Mouse (Mus musculus): ENCODE results near the gene Serpinb7. TPM values are rescaled to one million over a fixed set of nuclear protein-coding genes. Genes with fewer than 3 reads are reported as not detected.

Serpinb7 gene
- polyA plus RNA-seq, 1 experiment from 2014 or later: not detected

DNA sequence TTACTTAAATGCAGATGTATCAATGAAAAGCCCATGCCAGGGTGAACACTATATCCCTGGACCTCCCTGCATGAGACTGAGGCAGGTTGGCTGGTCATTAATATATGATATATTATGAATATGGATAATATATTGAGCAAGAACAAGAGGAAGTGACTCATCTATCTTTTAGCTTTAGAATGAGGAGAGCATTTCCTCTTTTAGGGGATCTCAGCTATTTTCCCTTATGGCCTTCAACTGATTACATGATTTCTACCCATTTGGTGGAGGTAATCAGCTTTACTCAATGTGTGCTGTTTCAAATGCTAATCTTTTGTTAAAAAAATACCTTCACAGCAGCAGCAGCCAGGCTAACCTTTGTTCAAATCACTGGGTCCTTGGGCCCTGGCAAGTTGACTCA, 18.0 kb upstream of the Serpinb7 start:
- Histone ChIP-seq H3K4me1 (replicated peaks; ENCODE audit: control insufficient read depth, insufficient read depth, low read length) (no peaks in the 10 kb centered on the region), H3K9ac (ENCODE audit: low read length) (no peak overlapping the region), H3K27ac (ENCODE audit: low read depth, low read length) (no peak overlapping the region), H3K27me3 (ENCODE audit: control insufficient read depth, insufficient read depth, low read length) (no peaks in the 10 kb centered on the region), H3K36me3 (ENCODE audit: control insufficient read depth, insufficient read depth, low read length) (no peaks in the 10 kb centered on the region), H3K9me3 (ENCODE audit: control insufficient read depth, low read length) (no peaks in the 10 kb centered on the region), H3K4me3 (ENCODE audit: low read depth, low read length) (no peak overlapping the region), H3K4me2 (ENCODE audit: low read depth, low read length, severe bottlenecking) (no peak overlapping the region)
- DNase-seq (ENCODE audit: low spot score) (no peak), ATAC-seq (replicated peaks; ENCODE audit: low FRiP score) (no peak)

GRCm38 (mm10) chr1:107382404-107382803, 17.1 kb upstream of the Serpinb7 start:
- no peak for ATAC-seq (replicated peaks; ENCODE audit: low FRiP score)
- WGBS: 94% methylated on average over 1 of the region's 1 CpGs

GRCm38 (mm10) chr1:107384532-107384931, 14.9 kb upstream of the Serpinb7 start:
- no peaks in the 10 kb centered on the region for H3K9me3 ChIP-seq (ENCODE audit: control insufficient read depth, low read length)
- no peak overlapping the region for H3K27ac ChIP-seq (ENCODE audit: low read depth, low read length)
- no peak overlapping the region for H3K4me2 ChIP-seq (ENCODE audit: low read depth, low read length, severe bottlenecking)
- no peak for ATAC-seq (replicated peaks; ENCODE audit: low FRiP score)
- no peak for DNase-seq (ENCODE audit: low spot score)
- no peaks in the 10 kb centered on the region for H3K36me3 ChIP-seq (ENCODE audit: control insufficient read depth, insufficient read depth, low read length)
- H3K9ac ChIP-seq (ENCODE audit: low read length): no peak overlapping the region
- no peaks in the 10 kb centered on the region for H3K27me3 ChIP-seq (ENCODE audit: control insufficient read depth, insufficient read depth, low read length)
- WGBS: 91% methylated on average over 9 of the region's 9 CpGs
- no peak overlapping the region for H3K4me3 ChIP-seq (ENCODE audit: low read depth, low read length)
- H3K4me1 ChIP-seq (replicated peaks; ENCODE audit: control insufficient read depth, insufficient read depth, low read length): no peaks in the 10 kb centered on the region

More at GRCm38 (mm10) chr1:107382404-107382803, 17.1 kb upstream of the Serpinb7 start:
- H3K4me2 ChIP-seq (ENCODE audit: low read depth, low read length, severe bottlenecking): no peak overlapping the region
- no peaks in the 10 kb centered on the region for H3K27me3 ChIP-seq (ENCODE audit: control insufficient read depth, insufficient read depth, low read length)
- no peak overlapping the region for H3K4me3 ChIP-seq (ENCODE audit: low read depth, low read length)
- H3K9ac ChIP-seq (ENCODE audit: low read length): no peak overlapping the region
- H3K4me1 ChIP-seq (replicated peaks; ENCODE audit: control insufficient read depth, insufficient read depth, low read length): no peaks in the 10 kb centered on the region
- H3K27ac ChIP-seq (ENCODE audit: low read depth, low read length): no peak overlapping the region
- DNase-seq (ENCODE audit: low spot score): no peak
- H3K9me3 ChIP-seq (ENCODE audit: control insufficient read depth, low read length): no peaks in the 10 kb centered on the region
- H3K36me3 ChIP-seq (ENCODE audit: control insufficient read depth, insufficient read depth, low read length): no peaks in the 10 kb centered on the region

GRCm38 (mm10) chr1:107389753-107390152, 9.7 kb upstream of the Serpinb7 start:
- WGBS: 87% methylated on average over 2 of the region's 2 CpGs
- DNase-seq (ENCODE audit: low spot score): no peak
- Histone ChIP-seq H3K27me3 (ENCODE audit: control insufficient read depth, insufficient read depth, low read length) (no peaks in the 10 kb centered on the region), H3K27ac (ENCODE audit: low read depth, low read length) (no peak overlapping the region), H3K9me3 (ENCODE audit: control insufficient read depth, low read length) (no peaks in the 10 kb centered on the region), H3K4me1 (replicated peaks; ENCODE audit: control insufficient read depth, insufficient read depth, low read length) (no peaks in the 10 kb centered on the region), H3K36me3 (ENCODE audit: control insufficient read depth, insufficient read depth, low read length) (no peaks in the 10 kb centered on the region), H3K4me2 (ENCODE audit: low read depth, low read length, severe bottlenecking) (no peak overlapping the region), H3K9ac (ENCODE audit: low read length) (no peak overlapping the region), H3K4me3 (ENCODE audit: low read depth, low read length) (no peak overlapping the region)
- no peak for ATAC-seq (replicated peaks; ENCODE audit: low FRiP score)

DNA sequence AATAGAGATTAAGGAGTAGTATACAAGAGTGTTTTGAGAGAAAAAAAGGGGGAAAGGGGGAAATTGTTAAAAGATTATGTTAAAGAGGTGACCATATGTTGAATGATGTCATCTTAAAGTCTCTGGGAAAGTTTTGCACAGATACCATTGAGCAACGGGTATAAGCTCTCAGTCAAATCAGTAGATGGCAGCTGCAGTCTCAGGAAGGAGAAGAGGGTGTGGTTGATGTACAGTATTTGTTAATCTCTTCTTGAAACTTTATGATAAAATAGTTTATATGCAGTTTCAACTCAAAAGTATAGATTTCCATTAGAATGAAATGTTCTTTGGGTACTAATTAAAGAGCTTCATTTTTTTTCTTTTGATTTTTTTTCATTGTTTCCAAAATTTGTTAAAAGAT, 2.0 kb upstream of the Serpinb7 start:
- Histone ChIP-seq H3K4me3 (ENCODE audit: low read depth, low read length) (no peak overlapping the region), H3K9me3 (ENCODE audit: control insufficient read depth, low read length) (no peaks in the 10 kb centered on the region), H3K36me3 (ENCODE audit: control insufficient read depth, insufficient read depth, low read length) (no peaks in the 10 kb centered on the region), H3K27ac (ENCODE audit: low read depth, low read length) (no peak overlapping the region), H3K4me2 (ENCODE audit: low read depth, low read length, severe bottlenecking) (no peak overlapping the region), H3K27me3 (ENCODE audit: control insufficient read depth, insufficient read depth, low read length) (no peaks in the 10 kb centered on the region), H3K4me1 (replicated peaks; ENCODE audit: control insufficient read depth, insufficient read depth, low read length) (no peaks in the 10 kb centered on the region), H3K9ac (ENCODE audit: low read length) (no peak overlapping the region)
- no peak for DNase-seq (ENCODE audit: low spot score)
- no peak for ATAC-seq (replicated peaks; ENCODE audit: low FRiP score)
- WGBS: 83% methylated on average over 1 of the region's 1 CpGs

GRCm38 (mm10) chr1:107402082-107402481, 2.6 kb downstream of the Serpinb7 start:
- 77% methylated on average over 4 of the region's 4 CpGs for WGBS
- ATAC-seq (replicated peaks; ENCODE audit: low FRiP score) (no peak), DNase-seq (ENCODE audit: low spot score) (no peak)
- Histone ChIP-seq H3K4me1 (replicated peaks; ENCODE audit: control insufficient read depth, insufficient read depth, low read length) (no peaks in the 10 kb centered on the region), H3K36me3 (ENCODE audit: control insufficient read depth, insufficient read depth, low read length) (no peaks in the 10 kb centered on the region), H3K4me2 (ENCODE audit: low read depth, low read length, severe bottlenecking) (no peak overlapping the region), H3K27me3 (ENCODE audit: control insufficient read depth, insufficient read depth, low read length) (no peaks in the 10 kb centered on the region), H3K9ac (ENCODE audit: low read length) (no peak overlapping the region), H3K4me3 (ENCODE audit: low read depth, low read length) (no peak overlapping the region), H3K27ac (ENCODE audit: low read depth, low read length) (no peak overlapping the region), H3K9me3 (ENCODE audit: control insufficient read depth, low read length) (no peaks in the 10 kb centered on the region)

DNA sequence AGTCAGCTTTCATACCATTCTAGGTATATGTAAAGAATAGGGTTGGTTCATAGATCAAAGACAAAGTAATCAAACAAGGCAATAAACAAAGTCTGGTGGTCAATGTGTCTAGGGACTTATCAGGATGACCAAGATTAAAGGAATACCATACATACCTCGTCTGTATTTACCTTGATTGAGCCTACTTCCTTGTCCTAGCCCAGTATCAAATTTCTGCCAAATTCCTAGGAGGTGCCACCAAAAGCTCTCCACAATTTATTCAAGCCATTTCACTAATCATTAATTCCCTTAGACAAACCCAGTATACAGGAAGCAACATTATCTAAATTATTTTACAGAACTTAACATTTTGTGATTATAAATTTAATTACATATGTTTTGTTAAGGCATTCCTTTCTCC, 15.2 kb downstream of the Serpinb7 start:
- Histone ChIP-seq H3K9me3 (ENCODE audit: control insufficient read depth, low read length) (no peaks in the 10 kb centered on the region), H3K4me1 (replicated peaks; ENCODE audit: control insufficient read depth, insufficient read depth, low read length) (no peaks in the 10 kb centered on the region), H3K4me3 (ENCODE audit: low read depth, low read length) (no peak overlapping the region), H3K27me3 (ENCODE audit: control insufficient read depth, insufficient read depth, low read length) (no peaks in the 10 kb centered on the region), H3K9ac (ENCODE audit: low read length) (no peak overlapping the region), H3K27ac (ENCODE audit: low read depth, low read length) (no peak overlapping the region), H3K36me3 (ENCODE audit: control insufficient read depth, insufficient read depth, low read length) (no peaks in the 10 kb centered on the region), H3K4me2 (ENCODE audit: low read depth, low read length, severe bottlenecking) (no peak overlapping the region)
- ATAC-seq (replicated peaks; ENCODE audit: low FRiP score) (no peak), DNase-seq (ENCODE audit: low spot score) (no peak)
- 47% methylated on average over 1 of the region's 1 CpGs for WGBS

GRCm38 (mm10) chr1:107422487-107422886, 23.0 kb downstream of the Serpinb7 start:
- WGBS: 80% methylated on average over 4 of the region's 4 CpGs

GRCm38 (mm10) chr1:107431253-107431652, 31.8 kb downstream of the Serpinb7 start:
- H3K9ac ChIP-seq (ENCODE audit: low read length): no peak overlapping the region
- no peak overlapping the region for H3K4me2 ChIP-seq (ENCODE audit: low read depth, low read length, severe bottlenecking)
- no peak overlapping the region for H3K4me3 ChIP-seq (ENCODE audit: low read depth, low read length)
- no peak overlapping the region for H3K27ac ChIP-seq (ENCODE audit: low read depth, low read length)
- no peaks in the 10 kb centered on the region for H3K9me3 ChIP-seq (ENCODE audit: control insufficient read depth, low read length)
- DNase-seq (ENCODE audit: low spot score): no peak
- H3K36me3 ChIP-seq (ENCODE audit: control insufficient read depth, insufficient read depth, low read length): no peaks in the 10 kb centered on the region
- ATAC-seq (replicated peaks; ENCODE audit: low FRiP score): no peak
- H3K27me3 ChIP-seq (ENCODE audit: control insufficient read depth, insufficient read depth, low read length): no peaks in the 10 kb centered on the region
- no peaks in the 10 kb centered on the region for H3K4me1 ChIP-seq (replicated peaks; ENCODE audit: control insufficient read depth, insufficient read depth, low read length)

More at GRCm38 (mm10) chr1:107422487-107422886, 23.0 kb downstream of the Serpinb7 start:
- ATAC-seq (replicated peaks; ENCODE audit: low FRiP score): no peak
- Histone ChIP-seq H3K9ac (ENCODE audit: low read length) (no peak overlapping the region), H3K27me3 (ENCODE audit: control insufficient read depth, insufficient read depth, low read length) (no peaks in the 10 kb centered on the region), H3K36me3 (ENCODE audit: control insufficient read depth, insufficient read depth, low read length) (no peaks in the 10 kb centered on the region), H3K4me3 (ENCODE audit: low read depth, low read length) (no peak overlapping the region), H3K27ac (ENCODE audit: low read depth, low read length) (no peak overlapping the region), H3K4me1 (replicated peaks; ENCODE audit: control insufficient read depth, insufficient read depth, low read length) (no peaks in the 10 kb centered on the region), H3K4me2 (ENCODE audit: low read depth, low read length, severe bottlenecking) (no peak overlapping the region), H3K9me3 (ENCODE audit: control insufficient read depth, low read length) (no peaks in the 10 kb centered on the region)
- no peak for DNase-seq (ENCODE audit: low spot score)
